Mouse (Mus musculus): ENCODE results near the gene Fabp3.

The Fabp3 gene

DNA sequence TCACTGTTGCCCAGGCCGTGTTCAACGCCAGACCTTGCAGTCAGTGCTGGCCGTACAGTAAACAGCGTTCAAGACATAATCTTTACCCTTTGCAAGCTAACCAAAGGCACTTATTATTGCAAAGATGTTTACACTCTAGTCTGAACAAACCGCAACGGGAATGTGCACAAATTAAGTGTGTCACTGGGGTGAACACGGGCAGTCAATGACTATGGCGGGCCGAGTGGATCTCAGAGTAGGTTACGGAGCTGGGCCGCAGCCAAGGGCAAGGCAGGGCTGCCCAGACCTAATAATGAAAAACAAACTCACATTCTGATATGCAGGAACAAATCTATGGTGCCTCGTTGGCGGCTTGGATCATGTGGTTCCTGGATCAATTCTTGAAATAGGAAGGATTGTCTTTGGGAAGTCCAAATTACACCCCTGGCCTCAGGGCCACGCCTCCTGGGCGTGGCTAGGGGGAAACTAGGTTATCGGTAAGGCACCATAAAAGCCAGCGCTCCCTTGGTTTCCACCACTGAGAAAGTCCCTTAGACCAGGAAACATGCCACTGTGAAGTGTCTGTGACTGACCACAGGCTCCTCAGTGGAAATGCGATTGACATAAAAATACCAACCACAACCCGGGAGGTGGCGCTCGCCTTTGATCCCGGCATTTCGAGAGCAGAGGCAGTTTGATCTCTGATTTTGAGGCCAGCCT is 13.2 kb upstream of the Fabp3 start:
- DNase-seq (ENCODE audit: low spot score) = peak; percentile 87

DNA sequence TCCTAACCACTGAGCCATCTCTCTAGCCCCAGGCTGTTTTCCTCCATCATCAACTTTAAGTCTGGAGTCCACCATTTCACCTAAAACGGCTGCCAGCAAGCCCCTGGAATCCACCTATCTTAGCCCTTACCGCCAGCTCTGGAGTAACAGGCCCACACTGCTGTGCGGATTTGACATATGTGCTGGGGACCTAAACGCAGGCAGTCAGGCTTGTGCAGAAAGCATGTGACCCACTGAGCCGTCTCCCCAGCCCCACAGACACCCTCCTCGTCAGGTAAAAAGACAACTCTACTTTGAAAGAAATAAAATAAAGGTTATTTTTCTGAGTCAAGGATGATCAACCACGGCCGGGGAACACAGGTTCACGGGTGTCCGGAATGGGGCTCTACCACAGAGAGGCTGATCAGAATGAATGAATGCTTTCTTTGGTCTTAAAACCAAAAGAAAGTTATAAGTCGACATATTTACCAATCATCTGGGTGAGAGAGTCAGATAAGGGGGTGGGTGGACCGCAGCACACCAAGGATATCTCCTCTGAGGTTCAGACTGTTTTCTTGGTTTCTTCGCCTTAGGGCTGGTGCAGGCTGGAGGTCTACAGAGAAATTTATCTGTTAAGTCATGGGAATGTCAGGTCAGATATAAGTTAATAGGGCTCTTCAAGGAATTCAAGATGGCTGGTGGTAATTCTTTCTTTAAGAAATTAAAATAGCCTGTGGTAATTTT is 12.0 kb upstream of the Fabp3 start:
- peak; percentile 76 for DNase-seq (ENCODE audit: low spot score)

DNA sequence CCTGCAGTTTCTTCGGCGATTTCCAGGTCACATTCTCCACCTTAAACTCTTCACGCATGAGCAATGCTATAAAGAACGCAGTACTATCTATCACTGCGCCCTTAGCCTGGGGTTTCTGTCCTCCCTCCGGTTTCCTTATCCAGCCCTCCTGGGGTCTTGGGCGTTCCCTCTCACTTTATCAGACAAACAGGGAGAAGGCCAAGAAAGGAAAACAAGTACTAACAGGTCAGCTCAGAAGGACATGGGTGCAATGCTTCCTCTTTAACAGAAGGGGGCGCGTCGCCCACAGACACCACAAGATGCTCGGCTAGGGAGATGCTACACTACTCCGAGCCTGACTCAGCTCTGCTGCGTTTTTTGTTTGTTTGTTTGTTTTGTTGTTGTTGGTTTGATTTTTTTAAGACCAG is 11.3 kb upstream of the Fabp3 start:
- DNase-seq (ENCODE audit: low spot score) = peak; percentile 94

DNA sequence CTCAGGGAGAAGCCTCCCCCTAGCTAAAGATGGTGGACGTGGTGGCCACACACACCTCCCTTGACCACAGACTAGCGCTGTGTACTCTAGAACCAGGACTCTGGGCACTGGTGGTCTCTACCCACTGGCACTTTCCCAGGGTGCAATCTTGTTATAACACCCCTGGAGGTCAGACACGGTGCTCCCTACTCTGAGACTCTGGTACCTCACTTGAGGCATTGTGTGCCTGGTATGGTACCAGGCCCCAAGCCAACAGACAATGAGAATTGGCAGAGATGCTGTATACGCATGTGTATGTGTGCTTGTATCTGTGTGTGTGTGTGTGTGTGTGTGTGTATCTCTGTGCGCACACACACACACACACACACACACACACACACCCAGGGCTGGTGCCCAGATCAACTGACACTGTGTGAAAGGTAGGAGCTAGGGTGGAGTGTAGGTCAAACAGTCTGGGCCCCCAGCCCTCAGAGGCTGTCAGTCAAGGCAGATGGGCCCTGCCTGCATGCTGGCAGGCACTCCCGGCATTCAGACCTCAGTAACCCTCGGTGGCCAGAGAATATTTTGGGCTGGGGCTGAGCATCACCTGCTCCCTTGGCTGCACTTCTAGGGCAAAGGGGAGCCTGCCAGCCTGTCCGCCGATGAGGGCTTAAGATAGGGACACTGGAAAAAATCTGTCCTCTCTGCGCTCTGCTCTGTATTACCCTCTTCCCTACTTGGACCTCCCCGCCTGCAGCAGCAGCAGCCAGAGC is 9.3 kb upstream of the Fabp3 start:
- DNase-seq (ENCODE audit: low spot score) = no peak

DNA sequence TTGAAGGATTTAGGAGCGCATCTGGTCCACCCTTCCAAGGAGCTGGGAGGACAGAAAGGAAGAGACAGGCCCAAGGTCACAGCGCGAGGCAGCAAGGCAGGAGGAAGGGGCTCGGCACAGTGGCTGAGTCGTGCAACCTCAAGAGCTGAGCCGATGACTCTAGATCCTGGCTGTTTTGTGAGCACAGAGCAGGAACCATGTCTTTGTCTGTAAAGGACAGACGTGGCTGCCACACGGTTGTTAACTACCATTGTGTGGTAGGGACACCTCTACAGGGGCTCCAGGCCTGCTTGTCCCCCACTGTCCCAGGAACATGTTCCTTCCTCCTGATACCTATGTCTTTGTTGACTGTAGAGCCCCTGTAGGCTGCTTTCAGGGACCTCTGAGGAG is 8.8 kb upstream of the Fabp3 start:
- DNase-seq (ENCODE audit: low spot score) = no peak

DNA sequence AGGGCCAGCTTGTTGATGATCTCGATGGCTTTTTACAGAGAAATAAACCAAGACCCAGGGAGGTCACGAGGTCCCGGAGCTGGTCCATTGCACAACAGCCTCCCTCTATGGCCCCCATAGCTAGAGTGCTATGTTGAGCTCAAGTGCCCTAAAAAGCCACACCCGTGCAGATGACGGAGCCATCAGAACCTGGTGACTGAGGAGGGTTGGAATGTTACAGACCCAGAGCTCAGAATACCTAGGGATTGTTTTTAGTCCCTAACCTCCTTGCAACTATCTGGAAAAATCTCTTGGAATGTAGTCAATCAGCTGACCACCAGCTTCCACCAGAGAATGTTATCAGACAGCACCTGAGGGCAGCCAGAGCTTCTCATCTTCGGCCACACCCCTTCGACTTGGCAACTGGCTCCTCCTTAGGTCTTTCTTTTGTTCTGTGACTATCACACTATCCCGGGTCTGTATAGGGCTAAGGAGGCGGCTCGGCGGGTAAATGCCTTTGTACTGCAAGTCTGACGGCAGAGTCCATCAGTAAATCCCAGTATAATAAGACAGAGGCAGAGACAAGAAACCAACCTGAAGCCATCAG is 6.0 kb upstream of the Fabp3 start:
- DNase-seq (ENCODE audit: low spot score) = no peak

DNA sequence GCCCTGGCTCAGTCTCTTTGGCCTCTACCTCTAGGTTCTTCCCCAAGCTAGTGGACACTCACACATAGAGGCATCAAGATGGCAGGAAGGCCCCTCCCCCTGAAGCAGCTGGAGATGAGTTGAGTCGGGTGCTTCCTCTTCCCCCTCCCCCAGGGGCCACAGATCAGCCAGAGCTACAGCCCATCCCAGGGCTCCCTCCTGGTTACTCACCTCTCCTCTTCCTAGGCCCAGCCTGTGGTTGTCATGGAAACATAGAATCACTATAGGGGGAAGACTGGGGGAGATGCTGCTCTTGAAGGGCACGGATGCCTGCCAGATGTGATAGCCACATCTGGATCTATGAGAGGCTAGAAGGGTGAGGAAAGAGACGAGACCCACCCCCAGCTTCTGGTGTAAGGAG is 3.6 kb upstream of the Fabp3 start:
- no peak for DNase-seq (ENCODE audit: low spot score)

DNA sequence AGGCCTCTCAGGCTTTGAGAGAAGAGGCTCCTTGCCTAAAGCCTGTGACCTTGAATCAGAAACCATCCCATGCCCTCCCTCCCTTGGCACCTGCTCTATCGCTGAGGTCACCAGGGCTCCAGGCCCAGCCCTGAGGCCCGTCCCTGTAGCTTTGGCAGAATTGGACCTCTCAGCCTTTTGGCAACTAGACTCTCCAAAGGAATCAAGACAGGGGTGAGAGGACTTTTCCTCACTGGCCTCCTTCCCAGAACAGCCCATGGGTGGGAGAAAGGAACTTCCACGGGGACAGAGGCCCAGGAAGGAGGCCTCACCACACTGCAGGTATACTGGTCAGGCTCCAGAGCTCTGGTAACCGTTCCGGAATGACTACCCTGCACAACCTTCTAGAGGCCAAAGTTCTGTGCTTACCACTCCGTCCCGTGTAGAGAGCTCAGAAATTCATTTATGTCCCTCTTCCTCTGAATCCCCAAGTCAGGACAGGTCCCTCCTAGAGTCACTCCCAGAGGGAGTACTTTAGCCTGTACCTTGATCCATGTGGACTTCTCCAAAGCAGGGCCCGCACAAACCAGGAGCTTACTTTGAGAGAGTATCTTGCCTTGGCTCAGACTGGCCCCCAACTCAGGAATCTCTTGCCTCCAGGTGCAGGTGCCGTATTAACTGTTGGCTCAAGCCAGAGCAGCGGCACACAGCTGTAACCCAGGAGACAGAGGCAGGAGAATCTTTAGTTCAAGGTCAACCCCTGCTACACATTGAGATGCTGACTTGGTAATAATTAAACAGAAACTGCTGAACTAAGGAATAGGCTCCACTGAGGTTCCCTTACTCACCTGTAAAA is 1.4 kb upstream of the Fabp3 start:
- no peak for DNase-seq (ENCODE audit: low spot score)

DNA sequence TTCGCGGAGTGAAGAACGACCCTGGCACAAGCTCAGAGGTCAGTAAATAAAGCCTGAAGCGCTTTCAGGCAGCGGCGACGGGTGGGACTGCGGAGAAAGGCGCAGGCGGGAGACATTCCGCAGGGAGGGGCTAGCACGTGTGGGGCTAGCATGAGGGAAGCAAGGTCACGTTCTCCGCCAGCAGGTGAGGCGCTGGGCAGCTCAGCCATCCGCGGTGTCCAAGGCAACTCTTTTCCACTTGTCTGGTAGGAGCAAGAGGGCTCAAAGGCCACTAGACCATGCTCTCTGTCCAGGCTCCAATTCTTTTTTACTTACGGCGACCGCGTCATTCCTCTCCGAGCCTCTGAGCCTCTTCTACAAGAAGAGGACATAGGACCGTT is 554 bp upstream of the Fabp3 start:
- no peak for DNase-seq (ENCODE audit: low spot score)

DNA sequence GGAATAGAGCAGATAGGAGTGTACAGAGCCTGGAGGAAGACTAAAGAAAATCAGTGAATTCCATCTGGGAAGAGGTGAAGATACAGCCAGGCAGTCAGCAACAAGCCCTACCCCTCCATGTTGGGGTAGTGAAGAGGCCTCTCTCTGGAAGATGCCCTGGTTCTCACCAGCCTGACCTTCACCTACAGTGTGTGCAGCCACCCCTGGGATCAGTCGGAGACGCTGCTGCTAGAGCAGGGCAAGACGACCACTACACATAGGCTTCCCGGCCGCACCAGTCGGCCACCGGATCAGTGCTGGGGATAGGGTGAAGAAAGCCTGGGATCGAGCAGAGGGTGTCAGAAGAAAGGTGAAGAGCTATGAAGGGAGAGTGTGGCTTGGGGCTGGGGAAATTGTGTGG is 859 bp downstream of the Fabp3 start:
- no peak for DNase-seq (ENCODE audit: low spot score)

DNA sequence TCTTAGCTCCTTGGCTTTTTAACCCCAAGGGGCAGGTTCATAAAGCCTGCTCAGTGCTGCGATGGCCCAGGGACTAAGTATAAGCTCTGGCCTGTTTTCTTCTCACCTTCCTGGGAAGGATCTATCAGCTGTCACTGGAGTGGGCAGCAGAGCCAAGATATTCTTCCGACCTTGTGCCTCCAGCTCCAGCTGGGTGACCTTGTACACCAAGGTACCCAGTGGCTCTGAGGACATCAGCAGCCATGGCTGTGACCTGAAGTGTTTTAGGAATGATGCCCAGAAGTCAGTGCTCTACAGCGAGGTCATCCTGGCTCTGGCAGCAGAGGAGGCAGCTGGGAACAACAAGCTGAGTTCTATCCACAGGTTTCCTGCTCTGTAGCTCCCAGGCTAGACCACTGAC is 4.1 kb downstream of the Fabp3 start:
- DNase-seq (ENCODE audit: low spot score) = no peak

DNA sequence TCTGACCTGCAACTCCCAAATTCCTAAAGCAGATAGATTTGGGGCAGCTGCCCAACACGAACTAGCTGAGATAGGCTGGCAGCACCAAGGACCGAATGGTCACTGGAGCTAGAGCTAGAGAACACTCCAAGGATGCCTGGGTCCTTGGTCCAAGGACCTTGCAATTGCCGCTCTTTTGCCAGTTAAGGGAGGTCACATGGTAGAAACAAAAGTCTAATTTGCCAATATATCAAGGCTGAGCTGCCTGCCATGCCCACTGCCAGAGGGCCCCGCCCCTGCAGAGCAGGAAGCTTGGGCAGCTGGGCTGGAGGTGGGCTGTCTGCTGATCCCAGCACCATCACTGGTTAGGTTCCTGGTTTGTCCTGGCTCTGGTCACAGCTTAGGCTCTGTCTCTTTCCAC is 5.2 kb downstream of the Fabp3 start:
- no peak for DNase-seq (ENCODE audit: low spot score)

DNA sequence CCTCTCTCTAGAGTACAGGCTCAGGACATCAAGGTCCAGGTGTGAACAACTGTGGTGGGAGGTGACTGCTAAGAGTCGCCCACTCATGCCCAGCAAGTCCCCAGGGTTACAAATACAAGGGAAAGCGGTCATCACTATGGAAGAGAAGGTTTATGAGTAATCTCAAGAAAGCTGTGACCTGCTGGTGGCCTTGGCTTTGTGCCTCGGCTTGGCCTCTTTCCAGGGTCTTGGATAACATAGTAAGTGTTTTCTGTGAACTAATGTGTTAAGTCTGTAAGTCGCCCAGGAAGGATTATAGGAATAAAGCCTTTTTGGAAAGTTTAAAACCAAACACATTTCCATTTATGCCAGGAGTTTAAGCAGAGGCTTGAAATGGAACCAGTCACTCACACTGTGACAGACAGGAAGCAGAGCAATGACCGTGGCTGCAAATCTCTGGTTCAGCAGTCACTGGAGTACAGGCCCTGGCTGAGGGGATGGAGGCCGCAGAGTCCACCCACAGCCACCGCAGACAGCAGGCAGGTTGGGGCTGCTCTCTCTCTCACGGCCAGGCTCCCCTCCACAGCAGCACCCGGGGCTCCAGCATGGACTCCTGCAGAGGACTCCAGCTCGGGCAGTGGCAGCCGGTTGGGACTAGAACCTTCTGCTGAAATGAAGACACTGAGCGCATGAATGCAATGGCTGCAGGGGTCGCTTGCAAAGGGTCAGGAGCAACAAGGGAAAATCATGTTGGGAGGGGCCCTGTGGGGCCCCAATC is 7.6 kb downstream of the Fabp3 start:
- no peak for DNase-seq (ENCODE audit: low spot score)

DNA sequence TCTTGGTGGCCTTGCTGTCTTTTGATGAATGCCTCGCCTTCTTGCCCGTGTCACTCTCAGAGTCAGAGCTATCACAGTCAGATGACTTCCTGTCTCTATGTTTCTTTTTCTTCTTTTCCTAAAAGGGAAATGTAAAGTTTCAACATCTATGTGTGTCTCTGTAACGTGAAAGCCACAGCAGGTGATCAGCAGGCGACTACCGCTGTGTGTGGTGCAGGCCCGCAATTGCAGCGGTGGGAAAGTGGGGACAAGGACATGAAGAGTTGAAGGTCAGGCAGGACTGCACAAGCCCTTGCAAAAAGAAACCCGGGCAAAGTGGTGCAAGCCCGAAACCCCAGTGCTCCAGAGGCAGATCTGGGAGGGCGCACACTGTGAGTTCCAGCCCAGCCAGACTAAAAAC is 8.3 kb downstream of the Fabp3 start:
- DNase-seq (ENCODE audit: low spot score) = no peak

DNA sequence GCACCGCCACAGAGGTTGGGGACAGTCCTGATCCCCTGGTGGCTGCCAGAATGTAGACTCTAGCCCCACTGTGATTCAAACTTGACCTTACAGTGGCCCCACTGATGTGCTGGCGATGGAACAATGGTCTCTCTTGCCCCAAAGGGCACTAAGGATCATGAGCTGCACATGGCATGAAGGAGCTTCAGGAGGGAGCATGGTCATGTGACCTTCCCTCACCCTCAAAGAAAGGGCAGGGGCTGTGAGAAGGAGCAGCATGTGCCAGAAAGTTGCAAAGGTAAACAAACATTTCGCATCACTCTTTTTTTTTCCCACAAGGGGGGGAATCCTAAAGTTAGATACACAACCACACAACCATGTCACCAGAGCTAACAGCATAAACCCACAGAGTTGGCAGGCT is 9.7 kb downstream of the Fabp3 start:
- no peak for DNase-seq (ENCODE audit: low spot score)

DNA sequence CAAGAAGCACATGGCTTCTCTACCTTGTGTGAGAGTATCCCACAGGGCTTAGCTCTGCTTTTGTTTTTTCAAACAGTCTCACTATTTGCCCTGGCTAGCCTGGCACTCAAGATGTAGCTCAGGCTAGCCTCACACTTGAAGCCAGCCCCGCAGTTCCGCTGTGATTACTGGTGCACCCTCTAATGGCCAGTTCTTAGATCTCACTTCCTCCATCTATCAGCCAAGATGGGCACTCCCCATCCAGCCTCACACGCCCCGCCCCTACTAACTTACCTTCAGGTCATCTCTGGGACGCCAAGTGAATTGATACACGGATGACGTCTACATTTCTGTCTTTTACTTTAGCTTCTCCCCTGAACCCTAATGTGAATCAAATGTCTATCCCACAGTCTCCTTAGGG is 11.2 kb downstream of the Fabp3 start:
- DNase-seq (ENCODE audit: low spot score) = no peak

DNA sequence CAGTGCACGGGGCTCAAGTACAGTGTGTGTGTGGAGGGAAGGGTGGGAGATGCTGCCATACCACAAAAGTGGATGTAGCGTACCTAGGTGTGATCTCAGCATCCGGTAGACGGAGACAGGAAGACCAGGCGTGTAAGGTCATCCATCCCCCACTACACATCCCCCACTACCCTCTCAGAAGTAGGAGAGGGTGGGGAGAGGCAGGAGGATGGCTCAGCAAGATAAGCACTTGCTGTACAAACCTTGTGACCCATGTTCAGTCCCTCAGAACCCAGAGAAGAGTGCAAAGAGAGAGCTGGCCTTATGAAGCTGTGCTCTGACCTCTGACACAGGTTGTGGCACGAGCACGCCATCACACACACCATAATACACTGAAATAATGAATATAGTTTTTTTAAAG is 13.2 kb downstream of the Fabp3 start:
- DNase-seq (ENCODE audit: low spot score) = no peak

DNA sequence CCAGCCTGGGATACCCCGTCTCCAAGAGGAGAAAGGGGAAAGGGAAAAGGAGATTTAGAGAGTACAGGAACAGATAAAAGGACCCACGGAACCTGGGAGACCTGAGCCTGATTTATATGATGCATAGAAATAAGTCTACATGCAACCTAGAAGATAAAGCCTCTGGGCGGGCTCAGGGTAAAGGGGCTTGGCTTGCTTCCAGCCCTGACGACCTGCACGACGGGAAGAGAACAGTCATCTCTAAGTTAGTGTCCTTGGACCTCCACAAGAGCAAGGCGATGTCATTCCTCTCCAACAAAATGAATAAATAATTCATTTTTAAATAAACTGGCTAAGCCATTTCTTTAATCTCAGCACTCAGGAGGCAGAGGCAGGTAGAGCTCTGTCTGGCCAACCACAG is 14.2 kb downstream of the Fabp3 start:
- DNase-seq (ENCODE audit: low spot score) = no peak

DNA sequence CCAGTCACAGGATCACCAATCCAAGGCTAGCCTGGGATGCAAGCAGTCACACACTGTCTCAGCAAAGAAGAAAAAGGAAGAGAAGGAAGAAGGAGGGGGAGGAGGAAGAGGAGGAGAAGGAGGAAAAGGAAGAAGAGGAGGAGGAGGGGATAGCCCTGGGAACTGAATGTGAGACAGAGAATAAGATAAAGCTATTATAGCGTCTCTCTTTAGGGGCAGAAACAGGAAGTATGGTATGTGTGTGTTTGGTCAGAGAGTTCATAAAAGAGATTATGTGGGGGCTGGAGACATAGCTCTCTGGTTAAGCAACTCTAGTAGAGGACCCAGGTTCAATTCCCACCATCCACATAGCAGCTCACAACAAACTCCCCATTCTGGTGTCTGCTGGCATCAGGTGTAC is 14.8 kb downstream of the Fabp3 start:
- no peak for DNase-seq (ENCODE audit: low spot score)

DNA sequence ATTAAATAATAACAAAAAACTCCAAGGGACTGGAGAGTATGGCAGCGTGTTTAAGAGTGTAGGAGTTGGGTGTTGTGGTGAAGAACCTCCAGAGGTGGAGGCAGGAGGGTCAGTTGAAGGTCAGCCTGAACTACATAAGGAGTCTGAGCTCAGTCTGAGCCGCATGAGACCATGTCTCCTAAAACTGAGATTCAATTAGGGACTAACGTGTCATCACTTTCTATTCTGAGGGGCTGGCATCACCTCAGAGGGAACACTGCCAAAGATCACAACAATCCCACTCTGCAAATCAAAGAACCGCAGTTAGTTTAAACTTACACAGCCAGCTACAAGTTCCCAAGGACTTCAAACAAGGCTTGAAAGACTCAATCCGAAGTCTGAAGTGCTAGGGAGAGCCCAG is 15.2 kb downstream of the Fabp3 start:
- DNase-seq (ENCODE audit: low spot score) = no peak

DNA sequence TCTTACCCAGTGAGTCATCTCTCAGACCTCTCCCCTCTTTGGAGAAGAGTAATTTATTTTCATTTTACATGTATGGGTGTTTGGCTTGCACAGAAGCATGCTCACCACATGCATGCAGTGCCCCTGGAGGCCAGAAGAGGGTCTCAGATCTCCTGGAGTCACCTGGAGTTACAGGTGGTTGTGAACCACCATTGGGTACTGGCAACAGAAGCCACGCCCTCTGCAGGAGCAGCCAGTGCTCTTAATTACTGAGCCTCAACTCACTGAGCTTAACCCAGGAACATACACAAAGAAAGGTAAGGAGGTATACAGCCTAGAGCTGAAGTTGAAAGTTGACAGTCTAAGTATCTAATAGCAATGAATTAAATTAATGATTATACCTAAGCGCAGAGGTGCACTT is 17.1 kb downstream of the Fabp3 start:
- DNase-seq (ENCODE audit: low spot score) = no peak

All from c-Kit-positive CD71-positive TER-119-positive erythroid progenitor cells, embryonic 14.5 days (primary cell).